Mouse (Mus musculus): ENCODE measurements around the gene Pnpla1. TPM values are rescaled to one million over a fixed set of nuclear protein-coding genes. Genes with fewer than 3 reads are reported as not detected.
"Not testable (repeated sequence)": the region's sequence is repeated elsewhere in the genome, so short reads cannot be mapped to it uniquely, and the experiment has no call there.

Pnpla1 gene
- polyA plus RNA-seq, 1 experiment: 0.03 TPM

DNA sequence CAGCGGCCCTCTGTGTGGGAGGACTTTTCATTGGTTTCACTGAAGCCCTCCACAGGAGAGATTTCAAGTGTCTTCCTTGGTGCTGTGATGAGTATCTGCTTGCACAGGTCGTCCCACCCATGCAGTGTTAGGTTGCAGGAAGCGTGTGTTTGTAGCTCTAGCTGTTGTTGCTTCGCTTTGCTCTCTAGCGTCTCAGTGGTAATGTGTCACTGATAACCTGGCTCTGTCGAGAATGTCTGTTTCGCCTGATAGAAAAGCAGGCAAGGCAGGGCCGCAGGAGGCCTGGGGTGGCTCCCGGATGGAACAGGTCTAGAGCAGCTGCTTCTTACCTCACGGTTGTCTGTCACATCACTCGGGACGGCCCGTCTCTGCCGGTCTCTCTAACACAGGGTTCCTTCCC lies 29.1 kb upstream of the Pnpla1 start:
- H3K27me3 ChIP-seq (ENCODE audit: control insufficient read depth, insufficient read depth, low read length): no peaks in the 10 kb centered on the region
- TF ChIP-seq POLR2A (IDR thresholded peaks at IDR 0.05; ENCODE audit: borderline replicate concordance, insufficient read depth, low read length): no peak
- no peak for TF ChIP-seq CTCF (IDR thresholded peaks at IDR 0.05; ENCODE audit: borderline replicate concordance, insufficient read depth, low read depth, low read length)
- H3K4me3 ChIP-seq (replicated peaks; ENCODE audit: insufficient read depth, low read depth, low read length): no peak overlapping the region
- peaks cover 11% of the 10 kb centered on the region for H3K4me1 ChIP-seq (ENCODE audit: control insufficient read depth, insufficient read depth, low read length)
- H3K27ac ChIP-seq (ENCODE audit: insufficient read depth, low read length): no peak overlapping the region
- no peak for DNase-seq
- 93% methylated on average over 14 of the region's 14 CpGs for WGBS

DNA sequence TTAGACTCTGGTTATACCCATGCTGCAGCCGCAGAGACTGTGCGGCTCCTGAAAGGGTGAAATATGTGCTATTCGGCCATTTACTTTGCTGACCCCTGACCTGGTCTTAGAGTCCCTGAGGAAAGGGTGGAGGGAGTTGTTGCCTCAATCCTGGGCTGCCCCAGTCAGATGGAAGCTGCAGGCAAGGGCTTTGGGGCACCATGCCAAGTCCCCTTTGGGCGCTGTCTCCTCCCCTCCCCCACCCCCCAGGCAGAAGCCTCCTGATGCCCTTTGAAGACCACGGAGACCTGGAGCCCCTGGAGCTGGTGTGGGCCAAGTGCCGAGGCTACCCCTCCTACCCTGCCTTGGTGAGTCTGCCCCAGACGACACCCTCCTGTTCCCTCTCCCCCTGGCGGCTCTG lies 27.1 kb upstream of the Pnpla1 start:
- Histone ChIP-seq H3K4me3 (replicated peaks; ENCODE audit: insufficient read depth, low read depth, low read length) (no peak overlapping the region), H3K27ac (ENCODE audit: insufficient read depth, low read length) (no peak overlapping the region), H3K4me1 (ENCODE audit: control insufficient read depth, insufficient read depth, low read length) (no peaks in the 10 kb centered on the region; the same call in 1 of the 2 replicates), H3K27me3 (ENCODE audit: control insufficient read depth, insufficient read depth, low read length) (no peaks in the 10 kb centered on the region)
- WGBS: 76% methylated on average over 8 of the region's 8 CpGs
- no peak for TF ChIP-seq CTCF (IDR thresholded peaks at IDR 0.05; ENCODE audit: borderline replicate concordance, insufficient read depth, low read depth, low read length)
- TF ChIP-seq POLR2A (IDR thresholded peaks at IDR 0.05; ENCODE audit: borderline replicate concordance, insufficient read depth, low read length): no peak
- no peak for DNase-seq

- no peak overlapping the region for H3K27ac ChIP-seq (ENCODE audit: insufficient read depth, low read length)
- WGBS: 93% methylated on average over 9 of the region's 9 CpGs
- H3K27me3 ChIP-seq (ENCODE audit: control insufficient read depth, insufficient read depth, low read length): no peaks in the 10 kb centered on the region
- no peak for DNase-seq
- no peaks in the 10 kb centered on the region for H3K4me1 ChIP-seq (ENCODE audit: control insufficient read depth, insufficient read depth, low read length)
- no peak for TF ChIP-seq POLR2A (IDR thresholded peaks at IDR 0.05; ENCODE audit: borderline replicate concordance, insufficient read depth, low read length)
- TF ChIP-seq CTCF (IDR thresholded peaks at IDR 0.05; ENCODE audit: borderline replicate concordance, insufficient read depth, low read depth, low read length): no peak
- no peak overlapping the region for H3K4me3 ChIP-seq (replicated peaks; ENCODE audit: insufficient read depth, low read depth, low read length)
These were observed 26.2 kb upstream of the Pnpla1 start for GRCm38 (mm10) chr17:28832040-28832439.

DNA sequence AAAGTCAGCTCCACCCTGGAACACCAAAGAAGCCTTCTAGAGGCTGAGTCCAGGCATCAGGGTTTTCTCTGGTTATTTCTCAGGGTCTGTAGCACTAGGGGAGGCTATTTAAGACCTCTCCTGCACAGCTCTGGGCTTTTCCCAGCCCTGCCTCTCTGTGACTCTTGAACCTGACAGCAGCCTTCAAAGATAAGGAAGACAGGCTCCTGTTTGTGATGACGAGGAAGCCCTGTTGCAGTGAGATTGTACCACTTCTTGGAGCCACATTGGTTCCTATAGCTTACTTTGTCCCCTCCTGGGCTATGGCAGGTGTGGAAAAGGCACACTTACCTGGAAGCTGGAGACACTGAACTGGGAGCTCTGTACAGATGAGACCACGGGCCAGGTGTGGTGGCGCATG lies 25.3 kb upstream of the Pnpla1 start:
- TF ChIP-seq POLR2A (IDR thresholded peaks at IDR 0.05; ENCODE audit: borderline replicate concordance, insufficient read depth, low read length) (no peak), CTCF (IDR thresholded peaks at IDR 0.05; ENCODE audit: borderline replicate concordance, insufficient read depth, low read depth, low read length) (no peak)
- 97% methylated on average over 3 of the region's 3 CpGs for WGBS
- no peak for DNase-seq
- Histone ChIP-seq H3K4me3 (replicated peaks; ENCODE audit: insufficient read depth, low read depth, low read length) (no peak overlapping the region), H3K27me3 (ENCODE audit: control insufficient read depth, insufficient read depth, low read length) (no peaks in the 10 kb centered on the region), H3K27ac (ENCODE audit: insufficient read depth, low read length) (no peak overlapping the region), H3K4me1 (ENCODE audit: control insufficient read depth, insufficient read depth, low read length) (no peaks in the 10 kb centered on the region)

DNA sequence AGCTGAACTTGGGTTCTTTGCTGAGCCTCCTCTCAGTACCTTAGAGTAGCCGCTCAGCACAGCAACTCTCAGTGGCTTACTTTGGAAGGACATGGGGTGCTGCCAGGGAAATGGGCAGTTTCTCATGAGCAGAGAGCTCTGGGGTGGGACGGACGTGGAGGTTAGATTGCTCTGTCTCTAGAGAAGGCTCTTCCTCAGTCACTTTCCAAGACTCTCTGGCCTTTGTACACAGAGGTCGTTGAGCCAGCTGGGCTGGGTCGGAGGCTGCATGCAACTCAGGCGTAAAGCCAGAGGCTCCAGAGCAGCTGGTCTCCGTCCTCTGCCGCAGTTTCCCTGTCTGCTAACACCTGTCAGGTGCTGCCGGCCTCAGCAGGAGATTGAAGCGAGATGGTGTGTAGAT lies 23.5 kb upstream of the Pnpla1 start:
- H3K27ac ChIP-seq (ENCODE audit: insufficient read depth, low read length): no peak overlapping the region
- H3K4me1 ChIP-seq (ENCODE audit: control insufficient read depth, insufficient read depth, low read length): no peaks in the 10 kb centered on the region
- TF ChIP-seq POLR2A (IDR thresholded peaks at IDR 0.05; ENCODE audit: borderline replicate concordance, insufficient read depth, low read length) (no peak), CTCF (IDR thresholded peaks at IDR 0.05; ENCODE audit: borderline replicate concordance, insufficient read depth, low read depth, low read length) (no peak)
- no peaks in the 10 kb centered on the region for H3K27me3 ChIP-seq (ENCODE audit: control insufficient read depth, insufficient read depth, low read length)
- DNase-seq: no peak
- WGBS: 59% methylated on average over 10 of the region's 10 CpGs
- H3K4me3 ChIP-seq (replicated peaks; ENCODE audit: insufficient read depth, low read depth, low read length): no peak overlapping the region

DNA sequence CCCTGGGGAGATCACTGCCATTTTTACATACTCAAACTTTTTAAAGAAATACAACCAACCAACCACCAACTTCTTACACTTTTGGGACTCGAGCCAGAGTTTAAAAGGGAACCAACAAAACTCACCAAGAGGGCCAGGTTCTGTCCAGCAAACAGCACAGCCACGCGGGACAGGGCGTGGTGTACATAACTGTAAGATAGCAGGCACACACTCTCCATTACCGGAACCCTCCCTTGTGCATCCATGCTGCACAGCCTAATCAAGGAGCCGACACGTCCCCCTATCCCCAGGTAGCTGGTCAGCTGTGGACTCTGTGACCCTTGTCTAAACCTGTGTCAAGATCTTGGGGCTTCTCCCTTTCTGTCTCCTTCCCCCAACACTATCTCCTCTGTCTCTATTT lies 20.4 kb upstream of the Pnpla1 start:
- no peak overlapping the region for H3K4me3 ChIP-seq (replicated peaks; ENCODE audit: insufficient read depth, low read depth, low read length)
- DNase-seq: no peak
- 91% methylated on average over 7 of the region's 7 CpGs for whole genome bisulfite sequencing
- H3K27me3 ChIP-seq (ENCODE audit: control insufficient read depth, insufficient read depth, low read length): no peaks in the 10 kb centered on the region
- H3K27ac ChIP-seq (ENCODE audit: insufficient read depth, low read length): no peak overlapping the region
- TF ChIP-seq POLR2A (IDR thresholded peaks at IDR 0.05; ENCODE audit: borderline replicate concordance, insufficient read depth, low read length) (no peak), CTCF (IDR thresholded peaks at IDR 0.05; ENCODE audit: borderline replicate concordance, insufficient read depth, low read depth, low read length) (no peak)
- no peaks in the 10 kb centered on the region for H3K4me1 ChIP-seq (ENCODE audit: control insufficient read depth, insufficient read depth, low read length)

DNA sequence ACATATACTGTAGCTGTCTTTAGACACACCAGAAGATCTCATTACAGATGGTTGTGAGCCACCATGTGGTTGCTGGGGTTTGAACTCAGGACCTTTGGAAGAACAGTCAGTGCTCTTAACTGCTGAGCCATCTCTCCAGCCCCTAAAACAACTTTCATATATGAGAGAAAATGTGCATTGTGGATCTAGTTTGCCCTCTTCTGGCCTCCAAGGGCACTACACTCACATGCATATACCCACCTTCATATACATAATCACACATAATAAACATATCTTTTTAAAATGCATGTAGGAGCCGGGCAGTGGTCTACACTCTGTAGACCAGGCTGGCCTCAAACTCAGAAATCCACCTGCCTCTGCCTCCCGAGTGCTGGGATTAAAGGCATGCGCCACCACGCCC lies 16.3 kb upstream of the Pnpla1 start:
- DNase-seq: not testable (repeated sequence)

GRCm38 (mm10) chr17:28843665-28844064 lies 14.5 kb upstream of the Pnpla1 start:
- no peak for DNase-seq
- Histone ChIP-seq H3K27me3 (ENCODE audit: control insufficient read depth, insufficient read depth, low read length) (no peaks in the 10 kb centered on the region), H3K4me3 (replicated peaks; ENCODE audit: insufficient read depth, low read depth, low read length) (no peak overlapping the region), H3K4me1 (ENCODE audit: control insufficient read depth, insufficient read depth, low read length) (no peaks in the 10 kb centered on the region; the same call in 1 of the 2 replicates), H3K27ac (ENCODE audit: insufficient read depth, low read length) (no peak overlapping the region)
- WGBS: 93% methylated on average over 5 of the region's 5 CpGs
- TF ChIP-seq CTCF (IDR thresholded peaks at IDR 0.05; ENCODE audit: borderline replicate concordance, insufficient read depth, low read depth, low read length) (no peak), POLR2A (IDR thresholded peaks at IDR 0.05; ENCODE audit: borderline replicate concordance, insufficient read depth, low read length) (no peak)

More for the DNA sequence above, 16.3 kb upstream of the Pnpla1 start:
- not testable (repeated sequence) for H3K4me1 ChIP-seq (ENCODE audit: control insufficient read depth, insufficient read depth, low read length); H3K27me3 ChIP-seq (ENCODE audit: control insufficient read depth, insufficient read depth, low read length); H3K27ac ChIP-seq (ENCODE audit: insufficient read depth, low read length); H3K4me3 ChIP-seq (replicated peaks; ENCODE audit: insufficient read depth, low read depth, low read length)
- 98% methylated on average over 4 of the region's 4 CpGs for WGBS
